Mouse (Mus musculus) Patski (cell line): ENCODE data around the gene Cacna1e. TPM values are rescaled to one million over a fixed set of nuclear protein-coding genes. Genes with fewer than 3 reads are reported as not detected.

Experiments used
- ATAC-seq: fragments of 100-300 bp; one replicate; pipeline ENCODE4 v1.8.0; 2021
- CTCF ChIA-PET: fragments of 350-600 bp; sonication (Branson Sonifier 250); formaldehyde crosslinking; loops from one replicate; lab custom pipeline; 2022; ENCODE audit warnings: inconsistent platforms; lab: Charles Lee
- POLR2A ChIA-PET: fragments of 350-600 bp; sonication (Branson Sonifier 250); formaldehyde crosslinking; loops from one replicate; lab custom pipeline; 2022; ENCODE audit warnings: antibody characterized with exemption, inconsistent platforms; lab: Charles Lee
- DNase-seq: peaks from one replicate; pipeline ENCODE4 v3.0.0-alpha.2; 2011; ENCODE audit warnings: low read depth, low spot score
- H3K27me3 ChIP-seq: fragments of 371-371 bp; one replicate; pipeline ENCODE4 v1.5.1; 2021
- CTCF ChIP-seq: fragments of 100-300 bp; IDR thresholded peaks from one replicate; pipeline ENCODE4 v1.5.1; 2021
- in situ Hi-C: fragments of 300-500 bp; cut with MboI; formaldehyde crosslinking; loops from 3 replicates; pipeline ENCODE4 v1.11.1; 2018; ENCODE audit warnings: low pct_unique_long_range_greater_than_20kb, mixed read lengths
- polyA plus RNA-seq: library from polyadenylated mRNA; unstranded; gene quantifications from one replicate; pipeline ENCODE4 v1.2.3, GENCODE M21; 2021

Cacna1e gene
- polyA plus RNA-seq, 1 experiment from 2014 or later = not detected

DNA sequence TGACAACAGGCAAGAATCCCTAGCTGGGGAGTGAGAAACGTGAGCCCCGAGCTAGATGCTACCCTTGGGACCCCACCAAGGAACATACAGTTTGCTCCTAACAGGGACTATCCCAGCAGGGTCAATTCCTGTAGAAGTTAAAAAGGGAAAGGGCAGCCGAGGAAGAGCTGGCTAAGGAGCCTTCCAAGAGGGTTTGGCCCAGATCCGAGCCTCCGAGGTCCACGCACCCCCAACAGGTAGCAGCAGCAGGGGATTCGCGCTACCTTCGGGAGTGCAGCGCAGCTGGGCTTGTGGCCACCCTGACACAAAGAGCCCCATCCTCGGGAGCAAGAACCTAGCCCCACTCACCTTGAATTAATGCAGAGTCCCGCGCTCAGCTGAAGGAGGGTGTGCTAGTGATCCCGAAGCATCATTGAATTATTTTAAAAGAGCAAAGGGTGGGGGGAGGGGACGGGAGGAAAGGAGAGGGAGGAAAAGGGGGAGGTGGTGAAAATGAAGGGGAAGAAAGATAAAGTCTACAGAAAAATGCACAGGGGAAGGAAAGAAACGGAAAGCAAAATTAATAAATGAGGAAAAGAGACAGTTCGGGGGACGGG lies 607 bp downstream of the Cacna1e start:
- ATAC-seq (no peak), DNase-seq (no peak)
- CTCF ChIA-PET = no interaction called here
- no peak for TF ChIP-seq CTCF
- H3K27me3 ChIP-seq = peaks cover 73% of the 10 kb centered on the region
- in situ Hi-C loops = no loop called here
- POLR2A ChIA-PET = no interaction called here

DNA sequence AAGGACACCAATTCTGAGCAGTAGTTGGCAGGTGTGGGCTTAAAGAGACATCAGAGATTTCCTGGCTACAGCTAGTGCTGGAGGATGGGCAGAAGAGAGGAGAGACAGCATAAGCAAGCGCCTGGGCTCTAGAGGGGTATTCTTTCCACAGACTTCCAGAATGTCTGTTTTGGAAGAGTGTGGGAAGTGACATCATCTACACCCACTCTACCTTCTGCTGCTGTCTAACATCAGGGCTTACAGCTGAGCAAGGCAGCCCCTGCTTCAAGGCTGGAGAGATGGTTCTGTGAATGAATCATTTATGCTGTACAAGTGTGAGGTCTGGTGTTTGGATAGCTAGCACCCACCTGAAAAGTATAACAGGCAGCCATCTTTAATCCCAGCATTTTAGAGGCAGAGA lies 18.3 kb downstream of the Cacna1e start:
- TF ChIP-seq CTCF = no peak
- POLR2A ChIA-PET = no interaction called here
- ATAC-seq = no peak
- no peak for DNase-seq
- CTCF ChIA-PET = no interaction called here
- in situ Hi-C loops = no loop called here
- peaks cover 31% of the 10 kb centered on the region for H3K27me3 ChIP-seq

DNA sequence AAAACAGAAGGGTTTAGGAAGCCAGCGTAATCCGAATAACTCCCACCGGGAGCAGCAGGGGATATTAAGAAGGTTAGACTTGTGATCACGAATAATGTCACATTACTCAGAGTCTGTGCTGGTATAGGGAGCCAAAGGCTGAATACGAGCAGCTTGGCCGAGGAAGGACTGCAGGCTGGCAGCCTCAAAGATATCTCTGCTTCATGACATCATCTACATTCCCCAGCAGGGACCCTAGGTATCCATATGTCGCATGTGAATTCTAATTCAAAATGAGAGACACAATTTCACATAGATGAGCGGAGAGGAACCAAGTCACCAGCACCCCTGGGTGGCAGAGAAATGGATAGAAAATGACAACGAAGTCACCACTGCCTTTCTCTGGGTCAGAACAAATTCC lies 22.9 kb downstream of the Cacna1e start:
- DNase-seq = no peak
- no peak for ATAC-seq
- peaks cover 27% of the 10 kb centered on the region for H3K27me3 ChIP-seq
- ChIA-PET POLR2A (no interaction called here), CTCF (no interaction called here)
- in situ Hi-C loops = no loop called here
- TF ChIP-seq CTCF = no peak

DNA sequence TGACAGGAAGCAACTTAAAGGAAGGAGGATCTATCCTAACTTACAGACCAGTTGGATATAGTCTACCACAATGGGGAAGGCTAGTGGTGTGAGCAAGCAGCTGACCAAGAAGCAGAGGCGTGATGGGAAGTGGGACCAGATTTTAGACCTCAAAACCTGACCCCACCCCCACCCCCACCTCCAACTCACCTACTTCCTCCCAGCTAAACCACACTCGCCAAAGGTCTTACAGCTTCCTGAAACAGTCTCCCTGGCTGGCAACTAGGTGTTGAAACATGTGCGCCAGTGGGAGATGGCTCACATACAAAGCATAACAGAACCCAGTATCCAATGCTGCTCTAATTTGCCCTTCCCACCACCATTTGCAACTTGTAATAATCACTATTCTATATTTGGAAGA lies 29.7 kb downstream of the Cacna1e start:
- TF ChIP-seq CTCF = no peak
- POLR2A ChIA-PET = no interaction called here
- CTCF ChIA-PET = no interaction called here
- in situ Hi-C loops = no loop called here
- no peak for DNase-seq
- ATAC-seq = no peak
- H3K27me3 ChIP-seq = peaks cover 16% of the 10 kb centered on the region

DNA sequence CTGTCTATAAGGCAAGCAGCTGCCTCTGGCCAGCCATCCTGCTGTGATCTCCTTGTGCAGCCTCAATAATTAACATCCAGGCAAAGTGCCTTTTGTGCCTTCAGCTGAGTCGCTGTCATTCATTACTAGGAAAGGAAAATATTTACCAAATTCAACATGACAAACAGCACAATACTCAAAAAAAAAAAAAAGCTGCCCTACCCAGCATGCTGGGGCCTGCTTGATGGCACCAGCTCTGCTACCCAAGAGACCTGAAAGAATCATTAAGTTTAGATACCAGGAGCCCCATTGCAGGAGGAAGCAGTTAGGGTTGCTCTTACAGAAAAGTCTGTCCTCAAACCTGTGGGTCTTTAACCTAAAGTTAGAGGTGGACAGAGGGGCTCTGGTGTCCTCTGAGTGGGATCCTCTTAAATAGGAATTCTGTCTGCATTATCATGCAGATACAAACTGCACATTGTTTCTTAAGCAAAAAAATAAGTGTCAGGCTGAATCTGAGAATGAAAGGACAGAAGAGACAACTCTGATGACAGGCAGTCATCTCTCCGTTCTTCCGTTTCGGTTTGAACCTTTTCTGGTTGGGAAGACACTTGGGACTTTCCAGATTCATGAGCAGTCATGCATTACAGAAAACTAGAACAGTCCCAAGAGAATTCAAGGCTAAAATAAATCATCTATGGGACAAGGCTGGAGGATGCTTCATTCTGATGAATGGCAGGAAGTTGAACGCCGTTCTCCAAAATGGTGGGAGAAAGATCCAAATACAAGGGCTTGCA lies 33.6 kb downstream of the Cacna1e start:
- ChIA-PET CTCF (no interaction called here), POLR2A (no interaction called here)
- in situ Hi-C loops = no loop called here
- no peak for ATAC-seq
- no peak for TF ChIP-seq CTCF
- no peak for DNase-seq
- H3K27me3 ChIP-seq = peaks cover 12% of the 10 kb centered on the region

- ChIA-PET POLR2A (no interaction called here), CTCF (no interaction called here)
- in situ Hi-C loops = no loop called here
- DNase-seq (no peak), ATAC-seq (no peak)
- no peak for TF ChIP-seq CTCF
- peaks cover 15% of the 10 kb centered on the region for H3K27me3 ChIP-seq
These were observed 35.4 kb downstream of the Cacna1e start for GRCm38 (mm10) chr1:154848683-154849579.

DNA sequence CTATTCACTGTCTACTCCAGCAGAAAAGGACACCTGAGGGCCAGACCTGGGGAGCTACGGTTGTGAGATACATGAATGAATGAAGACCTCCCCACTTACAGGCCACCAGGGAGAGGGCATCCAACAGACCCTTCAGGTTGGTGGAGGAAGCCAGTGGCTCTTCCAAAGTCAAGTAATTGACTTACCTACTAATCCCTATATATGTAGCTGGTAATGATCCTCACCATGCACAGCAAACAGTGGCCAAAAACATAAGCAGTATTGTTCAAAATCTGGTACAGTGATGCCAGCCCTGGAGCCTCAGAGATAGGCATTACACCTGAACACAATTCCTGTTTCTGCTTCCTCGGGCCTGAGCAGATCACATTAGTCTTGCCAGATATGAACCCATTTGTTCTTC lies 37.4 kb downstream of the Cacna1e start:
- DNase-seq (no peak), ATAC-seq (no peak)
- ChIA-PET CTCF (no interaction called here), POLR2A (no interaction called here)
- no peak for TF ChIP-seq CTCF
- in situ Hi-C loops = no loop called here
- peaks cover 26% of the 10 kb centered on the region for H3K27me3 ChIP-seq

DNA sequence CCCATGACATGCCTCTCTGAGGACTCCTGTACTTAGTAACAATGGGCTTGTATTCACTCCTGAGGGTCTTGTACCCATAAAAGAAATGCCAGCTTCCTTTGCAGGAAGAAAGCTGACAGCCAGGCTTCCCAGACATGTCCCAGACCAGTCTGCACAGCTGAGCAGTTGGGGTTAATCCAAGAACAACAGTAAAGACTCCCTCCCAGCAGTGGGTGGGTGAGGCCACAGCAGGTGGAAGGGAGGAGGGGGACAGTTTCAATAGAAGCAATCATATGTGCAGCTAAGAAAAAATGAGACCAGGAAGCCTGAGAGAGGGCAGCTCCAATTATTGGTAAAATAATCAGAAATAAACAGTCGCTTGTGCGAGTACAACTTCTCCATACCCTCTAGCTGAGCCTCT lies 40.9 kb downstream of the Cacna1e start:
- peaks cover 26% of the 10 kb centered on the region for H3K27me3 ChIP-seq
- in situ Hi-C loops = no loop called here
- no peak for DNase-seq
- no peak for ATAC-seq
- TF ChIP-seq CTCF = no peak
- ChIA-PET CTCF (no interaction called here), POLR2A (no interaction called here)

DNA sequence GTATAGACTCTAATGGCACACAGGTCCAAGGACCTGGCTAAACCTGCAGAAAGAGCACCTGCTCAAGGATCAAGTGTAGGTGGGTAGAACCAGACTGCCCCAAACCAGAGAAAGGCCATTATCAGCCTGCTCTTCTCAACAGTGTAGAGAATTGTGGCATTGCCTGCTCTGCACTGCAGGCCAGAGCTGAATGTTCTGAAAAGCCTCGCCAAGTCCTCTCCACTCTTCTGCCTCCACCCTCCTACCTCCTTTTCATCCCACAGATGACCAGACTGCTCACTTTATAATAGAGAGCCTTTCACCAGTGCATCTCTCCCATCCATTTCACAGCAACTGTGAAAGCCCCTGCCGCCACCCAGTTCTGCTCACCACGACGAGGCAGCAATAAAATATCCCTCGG lies 42.0 kb downstream of the Cacna1e start:
- TF ChIP-seq CTCF = no peak
- ATAC-seq = no peak
- POLR2A ChIA-PET = no interaction called here
- in situ Hi-C loops = no loop called here
- no peak for DNase-seq
- peaks cover 21% of the 10 kb centered on the region for H3K27me3 ChIP-seq
- CTCF ChIA-PET = no interaction called here

GRCm38 (mm10) chr1:154841057-154841630 lies 43.2 kb downstream of the Cacna1e start:
- ChIA-PET POLR2A (no interaction called here), CTCF (no interaction called here)
- H3K27me3 ChIP-seq = peaks cover 18% of the 10 kb centered on the region
- no peak for TF ChIP-seq CTCF
- DNase-seq (no peak), ATAC-seq (no peak)
- in situ Hi-C loops = no loop called here
